Mouse (Mus musculus) ES-E14 (cell line): ENCODE results near the gene Stip1.

ENCODE experiments used
- HCFC1 ChIP-seq: IDR thresholded peaks from 2 replicates; pipeline ENCODE4 v1.6.1; 2012; ENCODE audit warnings: low read length, inconsistent platforms, borderline replicate concordance; ENCODE audit not compliant: insufficient read depth
- ZNF384 ChIP-seq: IDR thresholded peaks from 2 replicates; pipeline ENCODE4 v1.6.1; 2012; ENCODE audit warnings: low read depth, low read length, inconsistent platforms

GRCm38 (mm10) chr19:7039088-7039720 is 563 bp downstream of the Stip1 start:
- TF ChIP-seq HCFC1 (no peak), ZNF384 (no peak)
